Mouse (Mus musculus): Measurements from ENCODE around the gene Dpm1.

DNA sequence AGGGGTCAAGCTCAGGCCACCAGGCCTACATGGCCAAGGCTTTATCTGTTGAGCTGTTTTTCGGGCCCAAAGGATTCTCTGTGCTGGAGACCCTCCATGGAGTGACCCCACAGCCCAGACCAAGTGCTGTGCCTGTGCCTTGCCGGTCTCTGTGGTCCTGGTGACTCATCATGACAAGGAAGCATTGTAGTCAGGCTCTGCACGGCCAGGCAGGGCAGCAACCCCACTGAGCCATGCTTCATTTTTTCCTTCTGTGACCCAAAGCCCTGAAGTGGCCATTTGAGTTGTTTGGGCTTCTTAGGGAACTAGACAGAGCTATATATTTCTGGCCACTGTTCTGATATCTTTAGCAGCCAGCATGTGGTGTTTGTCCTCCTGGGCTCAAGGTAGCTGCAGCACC lies 62.6 kb downstream of the Dpm1 start:
- TF ChIP-seq POLR2A (IDR thresholded peaks at IDR 0.05; ENCODE audit: borderline replicate concordance, extremely low read depth, low read depth, low read length), result no peak
- TF ChIP-seq CTCF (IDR thresholded peaks at IDR 0.05; ENCODE audit: insufficient read depth, low read length), result no peak

Measured in lung, adult 2 months (tissue).